Mouse (Mus musculus) Muller cell, postnatal 12 days (primary cell): ENCODE measurements around the gene Baz2a.

Experiments
- DNase-seq: peaks from one replicate; pipeline ENCODE4 v3.0.0-alpha.2; 2015; ENCODE audit errors: inconsistent ontology term

The Baz2a gene

DNA sequence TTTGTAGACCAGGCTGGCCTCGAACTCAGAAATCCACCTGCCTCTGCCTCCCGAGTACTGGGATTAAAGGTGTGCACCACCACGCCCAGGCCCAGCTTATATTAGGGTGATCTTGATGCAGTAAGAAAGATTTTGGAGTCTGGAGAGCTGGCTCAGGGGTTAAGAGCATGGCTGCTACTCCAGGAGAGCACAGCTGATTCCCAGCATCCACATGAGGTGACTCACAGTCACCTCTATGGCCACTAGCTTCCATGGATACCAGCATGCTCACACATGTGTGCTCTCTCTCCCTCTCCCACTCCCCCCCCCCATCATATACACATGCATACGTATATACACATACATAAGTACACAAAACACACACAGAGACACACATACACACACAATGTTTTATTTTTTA, 85.9 kb downstream of the Baz2a start:
- DNase-seq = no peak
